Mouse (Mus musculus) heart, embryonic 14.5 days (tissue): ENCODE results near the gene Sept9. TPM values are rescaled to one million over a fixed set of nuclear protein-coding genes. Genes with fewer than 3 reads are reported as not detected.

Experiments used
- ATAC-seq: fragments of 200-750 bp; cut with Nextera tagmentation; 2 replicates; pipeline ENCODE4 v1.8.0; 2017; ENCODE audit warnings: low read depth, moderate TSS enrichment; ENCODE audit not compliant: insufficient number of reproducible peaks, insufficient read depth, low FRiP score
- H3K27ac ChIP-seq, 2 experiments: fragments of 200-500 bp in 1 of 2; fragments of 300-500 bp in 1 of 2; sonication (generic) in 1 of 2; replicated peaks in 1 of 2; 2 replicates each; pipeline ENCODE4 v1.5.1; 2012 to 2014; ENCODE audit warnings: low read depth in 2 of 2, low read length in 2 of 2, control low read depth in 1 of 2, mild to moderate bottlenecking in 1 of 2, mixed read lengths in 1 of 2; ENCODE audit not compliant: control insufficient read depth in 1 of 2, insufficient read depth in 1 of 2
- H3K27me3 ChIP-seq: fragments of 300-500 bp; sonication (generic); 2 replicates; pipeline ENCODE4 v1.6.1; 2014; ENCODE audit warnings: mild to moderate bottlenecking, low read length, control low read depth; ENCODE audit not compliant: control insufficient read depth, insufficient read depth
- H3K36me3 ChIP-seq: fragments of 300-500 bp; sonication (generic); 2 replicates; pipeline ENCODE4 v1.6.1; 2014; ENCODE audit warnings: mild to moderate bottlenecking, control low read depth, low read length, mixed read lengths; ENCODE audit not compliant: control insufficient read depth, insufficient read depth
- H3K4me1 ChIP-seq, 2 experiments: fragments of 200-500 bp in 1 of 2; fragments of 300-500 bp in 1 of 2; sonication (generic) in 1 of 2; 2 replicates each; pipeline ENCODE4 v1.6.1; 2012 to 2014; ENCODE audit warnings: low read length in 2 of 2, control low read depth in 1 of 2, mixed read lengths in 1 of 2; ENCODE audit not compliant: control insufficient read depth in 2 of 2, insufficient read depth in 2 of 2
- H3K4me2 ChIP-seq: fragments of 300-500 bp; sonication (generic); 2 replicates; pipeline ENCODE4 v1.6.1; 2014; ENCODE audit warnings: mild to moderate bottlenecking, low read length
- H3K4me3 ChIP-seq, 2 experiments: fragments of 200-500 bp in 1 of 2; fragments of 300-500 bp in 1 of 2; sonication (generic) in 1 of 2; 2 replicates each; pipeline ENCODE4 v1.5.1; 2012 to 2014; ENCODE audit warnings: low read length in 2 of 2, mild to moderate bottlenecking in 2 of 2, control low read depth in 1 of 2, low read depth in 1 of 2, moderate library complexity in 1 of 2; ENCODE audit not compliant: control insufficient read depth in 1 of 2, insufficient read depth in 1 of 2
- H3K9ac ChIP-seq: fragments of 300-500 bp; sonication (generic); 2 replicates; pipeline ENCODE4 v1.6.1; 2014; ENCODE audit warnings: mild to moderate bottlenecking, low read length
- H3K9me3 ChIP-seq: fragments of 300-500 bp; sonication (generic); 2 replicates; pipeline ENCODE4 v1.6.1; 2016; ENCODE audit warnings: low read length, control low read depth; ENCODE audit not compliant: control insufficient read depth
- whole genome bisulfite sequencing: fragments of 180-500 bp; shearing (Covaris S2); extraction: QIAGEN DNeasy Blood & Tissue Kit; methylation state at CpG from one replicate; pipeline ENCODE4 v1.1.7; 2014; 5-methylcytosine and 5-hydroxymethylcytosine counted together
- polyA plus RNA-seq: library from polyadenylated mRNA; unstranded; fragments of >200 nt; fragmentation: Nextera tagmentation; extraction: Ambion mirVana; gene quantifications from 2 replicates; pipeline ENCODE4 v1.2.1, GENCODE M21; 2014

Gene Sept9
- polyA plus RNA-seq, 1 experiment from 2014 or later: 51.8 TPM

DNA sequence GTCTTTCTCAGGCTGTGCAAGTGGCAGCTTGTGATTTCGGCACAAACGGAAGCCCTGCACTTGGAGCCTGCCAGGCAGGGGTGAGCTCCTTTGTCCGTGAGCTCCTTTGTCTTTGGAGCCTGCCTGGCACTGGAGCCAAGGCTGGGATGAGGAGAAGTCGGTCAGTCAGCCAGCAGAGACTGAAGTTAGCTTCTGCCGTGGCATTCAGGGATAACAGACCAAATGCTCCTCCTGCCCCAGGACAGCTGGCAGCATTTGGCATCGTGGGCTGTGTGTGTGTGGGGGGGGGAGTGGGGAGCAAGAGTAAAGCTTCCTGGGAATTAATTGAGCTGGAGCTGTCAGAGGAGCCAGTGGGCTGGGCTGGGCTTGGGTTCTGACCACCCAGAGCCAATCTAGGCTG, 210.6 kb downstream of the Sept9 start:
- Histone ChIP-seq H3K4me2 (no peak overlapping the region), H3K27ac (no peak overlapping the region), H3K4me1 (peaks cover 13 to 29% of the 10 kb centered on the region in 2 experiments; a peak in 3 of 4 replicates), H3K9ac (no peak overlapping the region), H3K9me3 (no peaks in the 10 kb centered on the region), H3K36me3 (no peaks in the 10 kb centered on the region), H3K27me3 (peaks cover 61% of the 10 kb centered on the region), H3K4me3 (no peak overlapping the region)
- ATAC-seq: no peak
- 16% methylated on average over 6 of the region's 6 CpGs for WGBS

DNA sequence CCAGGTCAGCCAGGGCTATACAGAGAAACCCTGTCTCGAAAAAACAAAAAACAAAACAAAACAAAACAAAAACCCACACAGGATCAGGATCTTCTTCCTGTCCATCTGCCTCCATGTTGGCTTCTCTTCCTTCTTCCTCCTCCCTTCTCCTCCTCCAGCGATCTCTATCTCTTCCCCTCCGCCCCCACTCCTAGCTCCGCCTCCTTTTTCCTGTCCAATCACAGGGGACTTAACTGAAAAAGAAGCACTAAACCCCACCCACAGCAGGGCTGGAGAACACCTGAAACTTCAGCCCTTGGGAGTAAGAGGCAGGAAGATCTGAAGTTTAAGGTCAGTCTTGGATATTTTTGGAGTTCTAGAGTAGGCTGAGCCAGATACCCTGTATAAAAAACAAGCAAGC, 212.2 kb downstream of the Sept9 start:
- WGBS: 67% methylated on average over 4 of the region's 4 CpGs
- Histone ChIP-seq H3K4me1 (peaks cover 15 to 40% of the 10 kb centered on the region in 2 experiments; a peak in 3 of 4 replicates), H3K9me3 (no peaks in the 10 kb centered on the region), H3K9ac (no peak overlapping the region), H3K4me3 (no peak overlapping the region), H3K27me3 (peaks cover 75% of the 10 kb centered on the region), H3K4me2 (no peak overlapping the region), H3K27ac (no peak overlapping the region), H3K36me3 (no peaks in the 10 kb centered on the region)
- ATAC-seq: no peak

Other genes with a start within 250 kb of the Sept9 start
- 33.2 and 34.2 TPM in 2 replicates for gene Sec14l1, start 84.5 kb upstream of the Sept9 start, polyA plus RNA-seq